Mouse (Mus musculus) erythroblast, embryonic 14.5 days (primary cell): ENCODE data around the gene Sh3rf3.

ENCODE experiments used
- GATA1 ChIP-seq: IDR thresholded peaks from 2 replicates; pipeline ENCODE4 v1.6.1; 2012; ENCODE audit warnings: low read length, inconsistent platforms, mixed read lengths
- TAL1 ChIP-seq: IDR thresholded peaks from 3 replicates; pipeline ENCODE4 v1.6.1; 2012; ENCODE audit warnings: low read length, inconsistent platforms, mixed read lengths

DNA sequence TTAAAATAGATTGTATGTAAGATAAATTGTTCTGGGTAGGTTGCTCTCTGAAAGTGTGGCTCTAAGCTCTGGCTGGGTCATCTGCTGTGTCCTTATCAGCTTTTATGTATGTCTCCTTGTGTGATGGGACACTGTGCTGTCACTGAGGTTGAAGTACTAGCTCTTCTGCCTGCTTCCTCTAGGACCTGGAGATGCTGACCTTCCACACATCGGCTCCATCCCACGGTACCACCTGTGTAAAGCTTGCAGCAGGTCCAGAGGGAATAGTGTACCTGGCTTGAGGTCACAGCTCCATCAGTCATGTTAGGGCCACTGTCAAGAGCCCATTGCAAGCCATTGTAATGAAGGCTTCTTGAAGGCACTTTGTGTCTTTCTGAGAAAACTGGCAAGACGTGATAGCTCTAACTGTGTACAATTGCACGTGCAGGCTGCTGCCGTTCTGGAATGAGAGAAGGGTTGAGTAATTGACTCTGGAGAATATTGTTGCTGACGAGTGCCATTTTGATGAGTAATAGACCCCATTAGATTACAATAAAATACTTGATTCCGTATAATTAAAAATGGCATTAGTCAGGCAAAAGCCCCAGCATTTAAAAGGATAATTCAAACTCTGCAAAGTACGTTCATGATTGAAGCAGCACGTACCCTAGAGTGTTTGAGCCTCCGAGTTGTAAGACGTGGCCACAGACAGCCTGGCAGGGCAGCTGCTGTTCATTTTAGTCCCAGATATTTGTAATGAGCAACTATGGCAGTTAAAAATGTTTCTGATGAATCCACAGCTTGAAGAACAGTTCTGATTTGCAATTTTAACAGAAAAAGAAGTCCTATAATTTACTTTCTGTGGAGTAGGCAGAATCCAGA, 16.3 kb downstream of the Sh3rf3 start:
- no peak for TF ChIP-seq TAL1
- no peak for TF ChIP-seq GATA1
